Mouse (Mus musculus) forelimb bud, embryonic 11.5 days (tissue): ENCODE results near the gene Gm49342.
"Not testable (repeated sequence)": the region's sequence is repeated elsewhere in the genome, so short reads cannot be mapped to it uniquely, and the experiment has no call there.

Experiments
- DNase-seq: peaks from one replicate; pipeline ENCODE4 v3.0.0-alpha.2; 2012; ENCODE audit warnings: low read depth, low spot score

The Gm49342 gene

GRCm38 (mm10) chr14:50943932-50944667, at the start of gene Gm49342:
Gene Gm49342, plus strand, starts transcription at chr14:50944517.
- DNase-seq = peak; percentile 92

- DNase-seq = no peak
Observed at GRCm38 (mm10) chr14:50895407-50895806, 48.9 kb upstream of the Gm49342 start.

- no peak for DNase-seq
Observed at GRCm38 (mm10) chr14:50895985-50896746, 48.2 kb upstream of the Gm49342 start.

GRCm38 (mm10) chr14:50896747-50897373, 47.5 kb upstream of the Gm49342 start:
- no peak for DNase-seq

GRCm38 (mm10) chr14:50897374-50897765, 46.9 kb upstream of the Gm49342 start, which contains the start of gene Klhl33:
Gene Klhl33, minus strand, starts transcription at chr14:50897507.
- no peak for DNase-seq

- not testable (repeated sequence) for DNase-seq
Observed at GRCm38 (mm10) chr14:50897992-50898391, 46.3 kb upstream of the Gm49342 start.

GRCm38 (mm10) chr14:50903973-50904827, 40.1 kb upstream of the Gm49342 start:
- no peak for DNase-seq

- no peak for DNase-seq
Observed at GRCm38 (mm10) chr14:50904828-50905129, 39.5 kb upstream of the Gm49342 start.

- DNase-seq = not testable (repeated sequence)
Observed at GRCm38 (mm10) chr14:50905327-50905726, 39.0 kb upstream of the Gm49342 start.

GRCm38 (mm10) chr14:50908126-50908525, 36.2 kb upstream of the Gm49342 start:
- DNase-seq = no peak

GRCm38 (mm10) chr14:50911356-50911755, 33.0 kb upstream of the Gm49342 start:
- DNase-seq = no peak

- DNase-seq = not testable (repeated sequence)
Observed at GRCm38 (mm10) chr14:50923437-50923836, 20.9 kb upstream of the Gm49342 start.

- peak; percentile 97 for DNase-seq
Observed at GRCm38 (mm10) chr14:50924281-50925064, 19.8 kb upstream of the Gm49342 start, which contains the start of the genes Osgep and Apex1. Gene Osgep, minus strand, starts transcription at chr14:50924893. Gene Apex1, plus strand, starts transcription at chr14:50924968.

GRCm38 (mm10) chr14:50925111-50925920, 19.0 kb upstream of the Gm49342 start:
- no peak for DNase-seq

GRCm38 (mm10) chr14:50927366-50927765, 17.0 kb upstream of the Gm49342 start:
- no peak for DNase-seq

- no peak for DNase-seq
Observed at GRCm38 (mm10) chr14:50929951-50930350, 14.4 kb upstream of the Gm49342 start.

- DNase-seq = no peak
Observed at GRCm38 (mm10) chr14:50930377-50930753, 14.0 kb upstream of the Gm49342 start.

- DNase-seq = peak; percentile 100
Observed at GRCm38 (mm10) chr14:50930754-50931492, 13.4 kb upstream of the Gm49342 start, which contains the start of the genes Pip4p1 and Pnp. Gene Pip4p1, minus strand, starts transcription at chr14:50930856. Gene Pnp, plus strand, starts transcription at chr14:50931082.

GRCm38 (mm10) chr14:50931493-50932020, 12.8 kb upstream of the Gm49342 start:
- no peak for DNase-seq
